Mouse (Mus musculus): ENCODE results near the gene H2-DMb2. TPM values are rescaled to one million over a fixed set of nuclear protein-coding genes. Genes with fewer than 3 reads are reported as not detected.

Gene H2-DMb2
- polyA plus RNA-seq (2012; rRNA removed), result 119 and 123 TPM in 2 replicates

DNA sequence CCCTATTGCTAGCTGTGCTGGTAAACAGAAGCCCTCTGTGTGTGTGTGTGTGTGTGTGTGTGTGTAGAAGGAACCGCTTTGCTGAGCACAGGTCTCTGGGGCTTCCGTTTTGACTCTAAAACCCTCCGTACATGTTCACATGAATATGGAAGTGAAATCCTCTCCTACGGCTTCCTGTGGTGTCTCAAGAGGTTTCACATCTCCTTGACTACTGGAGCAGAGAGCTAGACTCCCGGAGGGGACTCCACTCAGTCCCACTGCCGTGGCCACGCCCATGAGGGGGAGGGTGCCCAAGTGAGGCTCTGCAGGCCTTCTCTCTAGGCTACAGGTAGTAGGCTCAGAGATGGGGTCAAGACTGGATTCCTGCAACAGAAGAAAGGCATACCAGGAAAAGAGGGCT lies at the start of gene H2-DMb2:
Gene H2-DMb2, plus strand, starts transcription at position 275 of the 400 bp plus-strand sequence.
- peak; percentile 87 for DNase-seq
- Histone ChIP-seq H3K4me3 (ENCODE audit: control insufficient read depth, insufficient read depth, low read length) (peak within 1 kb of the TSS; percentile 8), H3K36me3 (ENCODE audit: control insufficient read depth, insufficient read depth, low read length) (no peaks in the 10 kb centered on the region), H3K27ac (ENCODE audit: control insufficient read depth, insufficient read depth, low read length) (peak within 1 kb of the TSS; percentile 87), H3K27me3 (ENCODE audit: control insufficient read depth, insufficient read depth, low read length) (no peaks in the 10 kb centered on the region), H3K4me1 (replicated peaks; ENCODE audit: control insufficient read depth, insufficient read depth, low read length) (peaks cover 27% of the 10 kb centered on the region)
- no peak for TF ChIP-seq POLR2A (IDR thresholded peaks at IDR 0.05; ENCODE audit: control insufficient read depth, extremely low read depth, insufficient read depth, low read length, poor library complexity)
- no peak for TF ChIP-seq CTCF (IDR thresholded peaks at IDR 0.05; ENCODE audit: borderline replicate concordance, control insufficient read depth, extremely low read depth, insufficient read depth, low read length, poor library complexity)
- 4% methylated on average over 7 of the region's 7 CpGs for WGBS

DNA sequence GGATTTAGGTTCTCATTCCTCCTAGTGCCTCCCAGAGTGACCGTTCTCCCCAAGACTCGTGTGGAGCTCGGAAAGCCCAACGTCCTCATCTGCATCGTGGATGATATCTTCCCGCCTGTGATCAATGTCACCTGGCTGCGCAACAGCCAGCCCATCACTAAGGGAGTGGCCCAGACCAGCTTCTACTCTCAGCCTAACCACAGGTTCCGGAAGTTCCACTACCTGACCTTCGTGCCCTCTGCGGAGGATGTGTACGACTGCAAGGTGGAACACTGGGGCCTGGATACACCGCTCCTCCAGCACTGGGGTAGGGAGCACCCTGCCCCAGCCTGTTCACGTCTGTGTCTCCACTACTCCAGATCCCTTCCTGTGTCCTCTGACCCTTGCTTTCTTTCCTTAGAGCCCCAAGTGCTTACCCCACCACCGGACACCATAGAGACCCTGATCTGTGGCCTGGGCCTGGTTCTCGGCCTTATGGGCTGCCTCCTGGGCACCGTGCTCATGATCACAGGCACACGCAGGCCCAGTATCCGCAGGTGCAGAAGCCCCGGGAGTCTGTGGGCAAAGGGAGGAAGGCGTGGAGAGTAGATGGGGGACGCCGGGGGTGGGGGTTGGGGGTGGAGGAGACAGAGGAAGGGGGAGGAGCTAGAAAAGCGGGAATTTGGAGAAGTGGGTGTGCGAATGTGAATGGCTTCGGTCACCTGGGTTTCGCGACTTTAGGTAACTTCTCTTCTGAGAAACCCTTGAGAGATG lies 48.6 kb upstream of the H2-DMb2 start:
- Histone ChIP-seq H3K27ac (ENCODE audit: control insufficient read depth, insufficient read depth, low read length) (peak overlapping the region; percentile 9; the same call in 1 of the 2 replicates), H3K4me1 (replicated peaks; ENCODE audit: control insufficient read depth, insufficient read depth, low read length) (peaks cover 52% of the 10 kb centered on the region), H3K36me3 (ENCODE audit: control insufficient read depth, insufficient read depth, low read length) (no peaks in the 10 kb centered on the region), H3K4me3 (ENCODE audit: control insufficient read depth, insufficient read depth, low read length) (peak overlapping the region; percentile 18; the same call in 1 of the 2 replicates), H3K27me3 (ENCODE audit: control insufficient read depth, insufficient read depth, low read length) (no peaks in the 10 kb centered on the region)
- no peak for TF ChIP-seq POLR2A (IDR thresholded peaks at IDR 0.05; ENCODE audit: control insufficient read depth, extremely low read depth, insufficient read depth, low read length, poor library complexity)
- no peak for TF ChIP-seq CTCF (IDR thresholded peaks at IDR 0.05; ENCODE audit: borderline replicate concordance, control insufficient read depth, extremely low read depth, insufficient read depth, low read length, poor library complexity)
- WGBS, result 33% methylated on average over 27 of the region's 27 CpGs
- DNase-seq, result peak; percentile 39

DNA sequence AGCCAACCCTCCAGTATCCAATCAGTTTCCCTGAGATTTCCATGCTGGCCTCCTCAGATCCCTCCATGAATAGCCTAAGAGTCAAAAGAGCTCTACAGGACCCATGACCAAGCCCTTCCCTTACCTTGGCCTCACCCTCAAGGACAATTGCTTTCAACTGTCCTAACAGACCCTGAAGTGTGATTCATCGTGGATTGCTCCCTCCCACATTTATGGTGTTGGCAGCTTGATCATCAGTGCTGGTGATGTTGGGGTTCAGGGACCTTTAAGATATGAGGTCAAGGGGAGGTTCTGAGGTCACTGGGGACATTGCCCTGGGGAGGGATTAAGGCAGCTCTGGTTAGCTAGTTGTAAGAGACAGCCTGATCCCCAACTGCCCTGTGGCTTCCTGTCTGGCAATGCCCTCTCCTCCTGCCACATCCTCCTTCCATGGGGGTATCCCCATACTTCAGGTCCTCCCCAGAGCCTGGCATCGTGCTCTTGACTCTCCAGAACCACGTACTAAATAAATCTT lies 46.6 kb upstream of the H2-DMb2 start:
- Histone ChIP-seq H3K4me3 (ENCODE audit: control insufficient read depth, insufficient read depth, low read length) (no peak overlapping the region), H3K27me3 (ENCODE audit: control insufficient read depth, insufficient read depth, low read length) (no peaks in the 10 kb centered on the region), H3K4me1 (replicated peaks; ENCODE audit: control insufficient read depth, insufficient read depth, low read length) (peaks cover 51% of the 10 kb centered on the region), H3K27ac (ENCODE audit: control insufficient read depth, insufficient read depth, low read length) (no peak overlapping the region), H3K36me3 (ENCODE audit: control insufficient read depth, insufficient read depth, low read length) (no peaks in the 10 kb centered on the region)
- 23% methylated on average over 3 of the region's 3 CpGs for WGBS
- TF ChIP-seq POLR2A (IDR thresholded peaks at IDR 0.05; ENCODE audit: control insufficient read depth, extremely low read depth, insufficient read depth, low read length, poor library complexity) (no peak), CTCF (IDR thresholded peaks at IDR 0.05; ENCODE audit: borderline replicate concordance, control insufficient read depth, extremely low read depth, insufficient read depth, low read length, poor library complexity) (no peak)
- no peak for DNase-seq

DNA sequence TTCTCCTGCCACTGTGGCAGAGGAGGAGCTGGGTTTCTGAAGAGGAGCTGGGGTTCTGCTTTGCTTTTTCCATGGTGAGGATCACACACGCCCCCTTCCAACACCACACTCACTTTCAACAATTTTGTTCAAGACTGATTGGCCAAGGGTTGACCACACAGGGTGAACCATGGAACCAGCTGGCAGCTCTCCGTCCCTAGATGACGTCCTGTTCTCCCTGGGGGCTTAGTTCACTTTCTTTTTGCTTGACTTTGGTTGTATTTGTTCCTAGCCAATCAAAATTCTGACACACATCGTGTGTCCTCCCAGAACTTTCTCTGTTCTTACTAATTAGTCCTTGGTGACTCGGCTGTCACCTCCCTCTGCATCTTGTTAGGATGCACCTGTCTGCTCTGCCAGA lies 45.8 kb upstream of the H2-DMb2 start:
- no peaks in the 10 kb centered on the region for H3K27me3 ChIP-seq (ENCODE audit: control insufficient read depth, insufficient read depth, low read length)
- no peaks in the 10 kb centered on the region for H3K36me3 ChIP-seq (ENCODE audit: control insufficient read depth, insufficient read depth, low read length)
- no peak for DNase-seq
- no peak overlapping the region for H3K4me3 ChIP-seq (ENCODE audit: control insufficient read depth, insufficient read depth, low read length)
- peaks cover 49% of the 10 kb centered on the region for H3K4me1 ChIP-seq (replicated peaks; ENCODE audit: control insufficient read depth, insufficient read depth, low read length)
- TF ChIP-seq CTCF (IDR thresholded peaks at IDR 0.05; ENCODE audit: borderline replicate concordance, control insufficient read depth, extremely low read depth, insufficient read depth, low read length, poor library complexity) (no peak), POLR2A (IDR thresholded peaks at IDR 0.05; ENCODE audit: control insufficient read depth, extremely low read depth, insufficient read depth, low read length, poor library complexity) (no peak)
- WGBS, result 31% methylated on average over 5 of the region's 5 CpGs
- H3K27ac ChIP-seq (ENCODE audit: control insufficient read depth, insufficient read depth, low read length), result no peak overlapping the region

DNA sequence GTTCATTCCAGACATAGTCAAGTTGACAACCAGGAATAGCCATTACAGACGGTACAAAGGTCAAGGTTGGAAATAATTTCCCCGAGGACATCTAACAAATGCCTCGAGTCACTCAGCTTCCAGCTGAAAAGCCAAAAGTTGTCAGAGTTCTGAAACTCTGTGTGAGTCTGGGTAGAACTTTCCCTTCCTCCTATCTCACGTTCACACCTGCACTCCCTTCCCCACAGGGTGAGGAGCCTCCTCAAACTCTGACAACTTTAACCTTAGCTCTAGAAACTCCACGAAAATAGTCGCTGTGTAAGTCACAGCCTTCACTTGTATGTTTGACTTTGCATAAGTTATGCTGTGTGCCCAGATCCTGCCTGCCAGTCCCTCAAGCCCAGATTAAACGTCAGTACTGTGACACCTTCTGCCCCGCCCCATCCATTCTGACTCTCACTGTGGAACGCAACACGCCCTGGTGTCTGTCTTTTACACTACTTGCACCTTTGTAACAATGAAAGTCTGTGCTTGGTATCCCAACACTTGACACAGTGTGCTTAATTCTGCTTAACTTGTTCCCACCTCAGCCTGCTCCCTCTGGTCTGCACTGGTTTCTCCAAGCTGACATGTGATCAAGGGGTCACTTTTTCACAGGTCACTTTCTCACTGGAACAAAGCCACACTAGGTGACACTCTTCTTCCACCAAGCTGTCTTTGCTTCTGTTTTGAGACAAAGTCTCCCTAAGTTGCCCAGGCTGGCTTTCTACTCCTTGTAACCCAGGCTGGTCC lies 44.2 kb upstream of the H2-DMb2 start:
- 57% methylated on average over 10 of the region's 10 CpGs for WGBS
- no peak for DNase-seq
- no peak for TF ChIP-seq CTCF (IDR thresholded peaks at IDR 0.05; ENCODE audit: borderline replicate concordance, control insufficient read depth, extremely low read depth, insufficient read depth, low read length, poor library complexity)
- TF ChIP-seq POLR2A (IDR thresholded peaks at IDR 0.05; ENCODE audit: control insufficient read depth, extremely low read depth, insufficient read depth, low read length, poor library complexity), result no peak
- Histone ChIP-seq H3K27ac (ENCODE audit: control insufficient read depth, insufficient read depth, low read length) (no peak overlapping the region), H3K4me1 (replicated peaks; ENCODE audit: control insufficient read depth, insufficient read depth, low read length) (peaks cover 39% of the 10 kb centered on the region), H3K4me3 (ENCODE audit: control insufficient read depth, insufficient read depth, low read length) (no peak overlapping the region), H3K36me3 (ENCODE audit: control insufficient read depth, insufficient read depth, low read length) (no peaks in the 10 kb centered on the region), H3K27me3 (ENCODE audit: control insufficient read depth, insufficient read depth, low read length) (no peaks in the 10 kb centered on the region)

DNA sequence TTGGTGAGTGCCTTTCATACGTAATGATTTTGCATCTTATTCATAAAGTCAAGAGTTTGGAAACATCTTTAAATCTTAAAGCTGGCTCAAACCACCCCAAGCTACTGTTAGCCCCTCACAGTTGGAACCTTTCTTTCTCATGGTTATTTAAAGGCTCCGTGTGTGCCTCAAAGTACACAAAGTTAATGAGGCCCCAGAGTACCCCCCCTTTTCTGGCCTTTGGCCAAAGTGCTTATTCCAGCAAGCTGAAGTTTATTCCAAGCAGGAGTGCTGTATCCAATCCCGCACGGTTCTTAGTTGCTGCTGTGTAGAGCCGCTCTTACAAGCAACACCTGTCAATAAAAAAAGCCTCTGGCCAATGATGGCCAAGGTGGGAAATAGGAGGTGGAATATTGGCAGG lies 43.6 kb upstream of the H2-DMb2 start:
- no peaks in the 10 kb centered on the region for H3K36me3 ChIP-seq (ENCODE audit: control insufficient read depth, insufficient read depth, low read length)
- H3K4me3 ChIP-seq (ENCODE audit: control insufficient read depth, insufficient read depth, low read length), result no peak overlapping the region
- DNase-seq, result no peak
- no peak overlapping the region for H3K27ac ChIP-seq (ENCODE audit: control insufficient read depth, insufficient read depth, low read length)
- WGBS, result 94% methylated on average over 5 of the region's 5 CpGs
- no peaks in the 10 kb centered on the region for H3K27me3 ChIP-seq (ENCODE audit: control insufficient read depth, insufficient read depth, low read length)
- TF ChIP-seq CTCF (IDR thresholded peaks at IDR 0.05; ENCODE audit: borderline replicate concordance, control insufficient read depth, extremely low read depth, insufficient read depth, low read length, poor library complexity) (no peak), POLR2A (IDR thresholded peaks at IDR 0.05; ENCODE audit: control insufficient read depth, extremely low read depth, insufficient read depth, low read length, poor library complexity) (no peak)
- H3K4me1 ChIP-seq (replicated peaks; ENCODE audit: control insufficient read depth, insufficient read depth, low read length), result peaks cover 32% of the 10 kb centered on the region

Measured in thymus, adult 2 months (tissue).